Mouse (Mus musculus) cerebellum, postnatal 36 days (tissue): ENCODE measurements around the gene Odf3l1.
"Not testable (repeated sequence)": the region's sequence is repeated elsewhere in the genome, so short reads cannot be mapped to it uniquely, and the experiment has no call there.

Experiments
- DNase-seq, 2 experiments: peaks; one replicate each; pipeline ENCODE4 v3.0.0; 2021 to 2022; ENCODE audit warnings: mixed read lengths in 2 of 2

The Odf3l1 gene

GRCm38 (mm10) chr9:56864216-56864729 lies at the start of gene Odf3l1:
Gene Odf3l1 (minus strand): TSS chr9:56864679.
- DNase-seq, result no peak

GRCm38 (mm10) chr9:56913991-56914390 lies 49.5 kb upstream of the Odf3l1 start:
- no peak for DNase-seq

- DNase-seq, result no peak
Measured at GRCm38 (mm10) chr9:56911017-56911416, 46.5 kb upstream of the Odf3l1 start.

DNA sequence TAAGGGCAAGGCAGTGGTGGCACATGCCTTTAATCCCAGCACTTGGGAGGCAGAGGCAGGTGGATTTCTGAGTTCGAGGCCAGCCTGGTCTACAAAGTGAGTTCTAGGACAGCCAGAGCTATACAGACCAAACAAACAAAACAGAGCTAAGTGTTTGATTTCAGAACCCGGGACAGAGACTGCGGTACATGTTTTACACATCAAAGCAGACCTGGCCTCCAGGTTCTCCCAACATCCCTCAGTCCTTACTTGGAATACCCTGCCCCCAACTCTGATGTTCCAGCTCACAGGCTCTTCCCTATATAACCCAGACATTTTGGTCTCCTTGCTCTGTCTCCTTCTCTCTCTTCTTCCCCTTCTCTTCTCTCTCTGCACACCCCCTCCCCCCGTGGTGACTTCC lies 45.5 kb upstream of the Odf3l1 start:
- DNase-seq, result not testable (repeated sequence)

GRCm38 (mm10) chr9:56907549-56907948 lies 43.1 kb upstream of the Odf3l1 start:
- DNase-seq, result no peak

GRCm38 (mm10) chr9:56903662-56904061 lies 39.2 kb upstream of the Odf3l1 start:
- no peak for DNase-seq

DNA sequence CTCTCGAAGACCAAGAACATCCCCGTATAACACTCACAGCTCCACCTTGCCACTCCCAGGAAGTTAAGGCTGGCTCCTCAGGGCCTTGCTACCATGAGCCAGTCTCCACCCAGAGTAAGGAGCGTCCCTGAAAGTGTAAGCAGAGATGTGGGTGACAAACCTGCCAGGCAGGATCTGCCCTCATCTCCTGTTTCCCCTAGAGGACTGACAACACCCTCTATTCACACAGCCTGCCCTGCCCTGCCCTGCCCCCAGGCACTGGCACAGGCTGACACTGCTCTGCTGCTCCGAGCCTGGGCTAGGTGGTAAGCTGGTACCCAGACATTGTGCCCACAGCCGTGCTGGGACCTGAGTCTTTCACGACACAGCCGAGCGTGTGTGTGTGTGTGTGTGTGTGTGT lies 36.7 kb upstream of the Odf3l1 start:
- no peak for DNase-seq

GRCm38 (mm10) chr9:56900571-56900970 lies 36.1 kb upstream of the Odf3l1 start:
- no peak for DNase-seq

- DNase-seq, result no peak
Measured at GRCm38 (mm10) chr9:56900060-56900459, 35.6 kb upstream of the Odf3l1 start.

DNA sequence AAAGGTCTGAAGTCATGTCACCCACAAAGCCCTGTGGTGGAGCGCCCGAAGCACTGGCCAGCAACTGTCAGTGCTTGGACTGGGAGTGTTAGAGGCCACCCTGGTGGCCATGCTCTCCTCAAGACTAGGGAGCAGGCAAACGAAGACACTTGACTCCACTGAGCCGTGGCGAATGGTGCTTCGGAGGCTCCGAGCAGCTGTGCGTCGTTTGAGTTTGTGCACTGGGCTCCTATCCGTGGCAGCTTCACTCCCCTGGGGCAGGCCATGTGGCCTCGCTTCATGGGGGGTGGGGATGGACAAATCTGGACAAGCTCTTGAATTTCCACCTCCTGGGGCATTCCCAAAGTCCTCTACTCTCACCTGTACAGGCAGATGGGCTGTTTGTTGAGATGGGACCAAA lies 34.9 kb upstream of the Odf3l1 start:
- DNase-seq, result no peak

GRCm38 (mm10) chr9:56896779-56897178 lies 32.3 kb upstream of the Odf3l1 start:
- no peak for DNase-seq

DNA sequence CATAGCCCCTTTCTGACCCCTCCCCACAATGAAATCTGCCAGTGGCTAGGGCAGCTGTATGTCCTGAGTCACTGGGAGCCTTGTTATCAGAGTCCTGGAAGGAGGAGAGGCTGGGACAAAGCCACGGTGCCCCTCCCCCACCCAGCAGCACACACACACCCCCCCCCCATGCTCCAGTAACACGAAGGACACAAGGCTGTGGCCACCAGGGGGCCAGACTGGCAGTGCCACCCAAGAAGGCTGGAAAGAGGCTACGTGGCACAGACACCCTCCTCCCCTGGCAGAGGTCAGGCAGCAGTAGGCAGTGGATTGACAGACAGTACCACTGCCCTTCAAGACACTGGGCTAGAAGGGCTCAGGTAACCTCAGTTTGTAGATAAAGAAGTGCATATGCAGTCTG lies 29.5 kb upstream of the Odf3l1 start:
- no peak for DNase-seq

DNA sequence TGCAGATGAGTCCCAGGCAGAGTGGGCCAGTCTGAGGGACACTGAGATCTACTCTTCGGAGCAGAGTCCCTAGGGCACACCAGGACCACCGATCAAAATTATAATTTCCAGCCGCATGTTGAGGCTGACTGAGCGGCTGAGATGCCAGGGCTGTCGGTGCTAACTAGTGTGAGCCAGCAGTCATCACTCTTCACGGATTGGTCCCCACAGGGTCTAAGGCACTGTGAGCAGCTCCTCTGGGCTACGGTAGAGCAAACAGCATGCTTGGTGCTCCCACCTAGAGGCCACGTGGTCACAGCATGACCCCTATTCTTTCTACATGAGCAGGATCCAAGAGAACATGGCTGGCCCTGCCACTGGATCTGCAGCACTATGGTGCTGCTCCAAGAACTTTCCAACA lies 28.8 kb upstream of the Odf3l1 start:
- DNase-seq, result no peak

DNA sequence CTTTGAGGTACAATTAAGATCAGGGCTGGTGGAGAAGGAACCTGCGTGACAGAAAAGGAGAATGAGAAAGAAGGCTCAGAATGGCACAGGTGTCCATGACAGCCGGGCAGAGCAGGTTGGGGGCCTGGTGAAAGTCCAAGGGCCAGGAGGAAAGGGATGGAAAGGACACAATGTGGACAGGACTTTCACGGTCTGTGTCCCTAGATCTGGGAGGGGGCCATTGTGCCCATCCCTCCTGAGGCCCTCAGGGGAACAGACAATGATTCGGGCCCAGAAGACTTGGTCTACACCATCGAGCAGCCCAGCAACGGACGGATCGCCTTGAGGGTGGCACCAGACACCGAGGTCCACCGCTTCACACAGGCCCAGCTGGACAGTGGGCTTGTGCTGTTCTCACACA lies 27.6 kb upstream of the Odf3l1 start:
- DNase-seq, result no peak

DNA sequence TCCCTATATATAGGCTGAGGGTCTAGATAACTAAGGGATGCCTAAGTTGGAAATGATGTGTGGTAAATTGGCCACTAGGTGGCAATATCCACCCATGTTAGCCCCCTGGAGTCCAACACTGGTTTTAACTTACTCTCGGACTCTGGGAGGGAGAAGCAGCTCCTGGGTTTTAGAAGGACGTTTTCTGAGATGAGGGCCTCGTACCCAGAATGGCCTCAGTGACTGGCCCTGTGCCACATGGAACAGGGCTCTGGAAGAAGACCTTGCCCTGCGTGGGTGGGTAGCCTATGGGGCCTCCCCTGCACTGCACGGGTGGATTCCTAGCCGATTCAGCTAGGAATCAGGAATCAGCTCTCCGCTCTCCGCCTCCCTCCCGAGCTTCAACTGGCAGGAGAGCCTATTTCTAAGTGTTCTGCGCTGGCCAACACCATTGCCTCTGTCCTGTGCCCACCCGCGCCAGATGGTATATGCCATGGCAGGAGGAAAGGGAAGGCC lies 27.1 kb upstream of the Odf3l1 start:
- DNase-seq, result peak; percentile 54 to 72

- no peak for DNase-seq
Measured at GRCm38 (mm10) chr9:56890522-56891250, 26.2 kb upstream of the Odf3l1 start.

DNA sequence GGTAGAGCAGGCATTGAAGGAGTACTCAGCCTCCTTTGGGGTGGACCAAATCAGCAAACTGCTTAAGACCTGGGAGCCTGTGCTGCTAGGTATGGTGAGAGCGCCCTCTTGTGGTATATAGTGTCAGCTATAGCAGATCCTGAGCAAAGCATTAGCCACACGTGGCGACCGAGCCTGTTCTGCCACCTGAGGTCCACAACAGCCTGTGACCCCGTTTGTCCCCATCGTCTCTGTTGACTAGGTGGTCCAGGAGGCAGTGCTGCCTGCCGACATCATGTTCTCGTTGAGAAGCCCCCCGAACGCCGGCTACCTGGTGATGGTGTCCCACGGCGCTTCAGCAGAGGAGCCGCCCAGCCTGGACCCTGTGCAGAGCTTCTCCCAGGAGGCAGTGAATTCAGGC lies 25.3 kb upstream of the Odf3l1 start:
- DNase-seq, result peak; percentile 61 to 74

DNA sequence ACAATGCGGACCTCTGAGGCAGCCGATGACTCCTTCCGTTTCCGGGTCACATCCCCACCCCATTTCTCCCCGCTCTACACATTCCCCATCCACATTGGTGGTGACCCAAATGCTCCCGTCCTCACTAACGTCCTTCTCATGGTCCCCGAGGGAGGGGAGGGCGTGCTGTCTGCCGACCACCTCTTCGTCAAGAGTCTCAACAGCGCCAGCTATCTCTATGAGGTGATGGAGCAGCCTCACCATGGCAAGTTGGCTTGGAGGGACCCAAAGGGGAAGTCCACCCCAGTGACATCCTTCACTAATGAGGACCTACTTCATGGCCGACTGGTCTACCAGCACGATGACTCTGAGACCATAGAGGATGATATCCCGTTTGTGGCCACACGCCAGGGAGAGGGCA lies 23.1 kb upstream of the Odf3l1 start:
- no peak for DNase-seq

DNA sequence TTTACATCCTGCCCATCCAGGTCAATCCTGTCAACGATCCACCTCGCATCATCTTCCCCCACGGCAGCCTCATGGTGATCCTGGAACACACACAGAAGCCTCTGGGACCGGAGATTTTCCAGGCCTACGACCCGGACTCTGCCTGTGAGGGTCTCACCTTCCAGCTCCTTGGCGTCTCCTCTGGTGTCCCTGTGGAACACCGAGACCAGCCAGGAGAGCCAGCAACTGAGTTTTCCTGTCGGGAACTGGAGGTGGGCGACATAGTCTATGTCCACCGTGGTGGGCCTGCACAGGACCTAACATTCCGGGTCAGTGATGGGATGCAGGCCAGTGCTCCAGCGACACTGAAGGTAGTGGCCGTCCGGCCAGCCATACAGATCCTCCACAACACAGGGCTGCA lies 22.1 kb upstream of the Odf3l1 start:
- DNase-seq, result no peak

- DNase-seq, result no peak
Measured at GRCm38 (mm10) chr9:56886113-56886512, 21.6 kb upstream of the Odf3l1 start.

- no peak for DNase-seq
Measured at GRCm38 (mm10) chr9:56884328-56884727, 19.8 kb upstream of the Odf3l1 start.

DNA sequence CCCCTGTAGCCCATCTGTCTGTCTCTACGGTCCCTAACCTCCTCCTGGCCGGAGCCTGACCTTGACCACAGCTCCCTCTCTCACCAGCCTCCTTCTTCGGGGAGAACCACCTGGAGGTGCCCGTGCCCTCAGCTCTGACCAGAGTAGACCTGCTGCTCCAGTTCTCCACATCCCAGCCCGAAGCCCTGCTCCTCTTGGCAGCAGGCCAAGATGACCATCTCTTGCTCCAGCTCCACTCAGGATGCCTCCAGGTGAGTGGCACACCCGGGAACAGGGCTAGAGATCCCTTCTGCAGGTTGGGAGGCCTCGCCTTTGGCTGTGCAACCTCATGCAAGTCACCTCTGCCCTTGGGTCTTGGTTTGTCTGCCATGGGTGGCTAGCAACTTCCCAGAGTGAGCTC lies 19.0 kb upstream of the Odf3l1 start:
- DNase-seq, result no peak

DNA sequence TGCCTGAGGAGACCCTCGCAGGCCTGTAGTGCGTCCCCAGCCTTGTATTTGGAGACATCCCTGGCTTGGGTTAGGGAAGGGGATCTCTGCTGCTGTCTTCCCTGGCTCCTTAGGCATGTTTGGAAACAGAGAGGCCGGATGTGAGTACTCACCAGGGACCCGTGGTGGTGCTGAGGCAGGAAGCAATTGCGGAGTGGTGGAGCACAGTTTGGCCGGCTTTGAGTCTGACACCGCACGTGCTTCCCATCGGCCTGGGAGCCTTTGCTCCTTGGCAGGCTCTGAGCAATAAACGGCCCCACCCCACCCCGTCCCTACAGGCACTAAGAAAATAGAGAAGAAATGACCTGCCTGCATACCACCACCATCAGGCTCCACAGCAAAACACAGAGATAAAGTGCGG lies 18.3 kb upstream of the Odf3l1 start:
- no peak for DNase-seq

GRCm38 (mm10) chr9:56882283-56882682 lies 17.8 kb upstream of the Odf3l1 start:
- DNase-seq, result no peak

GRCm38 (mm10) chr9:56881539-56882082 lies 17.1 kb upstream of the Odf3l1 start:
- DNase-seq, result no peak
